Mouse (Mus musculus) thymus, adult 18-20 months (tissue): ENCODE results near the gene H2afb3.
"Not testable (repeated sequence)": the region's sequence is repeated elsewhere in the genome, so short reads cannot be mapped to it uniquely, and the experiment has no call there.

Source experiments
- DNase-seq, 2 experiments: peaks; one replicate each; pipeline ENCODE4 v3.0.0; 2022; ENCODE audit warnings: mixed read lengths in 2 of 2

The H2afb3 gene

GRCm38 (mm10) chrX:120312995-120313394 is at the start of gene H2afb3:
Gene H2afb3, minus strand, starts transcription at chrX:120313095.
- not testable (repeated sequence) for DNase-seq

- DNase-seq: no peak
Observed at GRCm38 (mm10) chrX:120301469-120302175, 11.3 kb downstream of the H2afb3 start.

- no peak for DNase-seq
Observed at GRCm38 (mm10) chrX:120292832-120293750, 19.8 kb downstream of the H2afb3 start.

GRCm38 (mm10) chrX:120291696-120292095 is 21.2 kb downstream of the H2afb3 start:
- DNase-seq: no peak

GRCm38 (mm10) chrX:120290900-120291280 is 22.0 kb downstream of the H2afb3 start:
- no peak for DNase-seq

- no peak for DNase-seq
Observed at GRCm38 (mm10) chrX:120290011-120290899, 22.6 kb downstream of the H2afb3 start, which contains the start of gene Pcdh11x. Gene Pcdh11x, plus strand, starts transcription at chrX:120290259.

GRCm38 (mm10) chrX:120287502-120287901 is 25.4 kb downstream of the H2afb3 start:
- no peak for DNase-seq

GRCm38 (mm10) chrX:120285522-120285921 is 27.4 kb downstream of the H2afb3 start:
- no peak for DNase-seq
